8 mouse cellular contexts compared by ENCODE assay signal in the genomic region with DNA sequence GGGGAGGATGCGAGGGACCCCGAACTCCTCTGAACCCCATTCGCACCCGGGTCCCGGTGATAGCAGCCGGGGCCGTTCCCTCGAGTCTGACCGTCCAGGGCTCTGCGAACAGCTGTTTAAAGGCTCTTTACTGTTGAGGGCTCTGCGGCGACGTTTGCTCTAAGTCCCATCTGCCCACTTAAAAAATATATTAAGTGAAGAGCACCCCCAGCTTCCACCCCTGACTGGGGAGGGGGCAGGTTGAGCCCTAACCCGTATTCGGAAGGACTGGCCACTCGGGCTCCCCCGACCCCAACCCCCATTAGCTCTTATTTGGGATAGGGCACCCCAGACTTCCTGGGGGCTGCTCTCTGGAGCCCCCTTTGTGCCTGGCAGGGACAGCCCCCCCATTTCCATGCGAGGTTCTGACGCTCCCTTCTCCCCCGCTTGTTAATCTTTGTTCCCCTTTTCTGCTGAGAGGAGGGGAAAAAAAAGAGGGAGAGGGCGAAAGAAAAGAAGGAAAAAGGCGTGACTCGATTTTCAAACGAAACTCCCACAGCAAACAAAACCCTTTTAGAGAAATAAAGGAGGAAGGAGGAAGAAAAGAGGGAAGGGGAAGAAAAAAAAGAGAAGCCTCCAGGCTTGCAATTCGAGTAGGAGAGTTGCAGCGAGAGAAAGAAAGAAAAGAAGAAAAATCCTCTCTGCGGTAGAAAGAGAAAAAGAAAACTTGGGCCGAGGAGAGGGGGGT. TPM values are rescaled to one million over a fixed set of nuclear protein-coding genes. Genes with fewer than 3 reads are reported as not detected.
DNase-seq lines count a peak whose midpoint lies in the region; ATAC-seq and TF ChIP-seq lines count a peak whose summit lies in the region.

No protein-coding gene starts in this region.

- intact Hi-C loops in heart, postnatal 25 days (cut with DNase I) = loop anchor here (2.0 to 10.0 kb wide), 2 partner anchors 53 to 189 kb away; no protein-coding TSS in a partner anchor

- peak overlapping the region; percentile 95 for H3K4me2 ChIP-seq in heart, embryonic 11.5 days
- H3K4me2 ChIP-seq in liver, embryonic 11.5 days = peak overlapping the region; percentile 98

- under 1% methylated on average over 28 of the region's 28 CpGs for WGBS in heart, embryonic 11.5 days (ENCODE audit: insufficient replicate concordance)
- WGBS in liver, embryonic 11.5 days = under 1% methylated on average over 28 of the region's 28 CpGs
- 2% methylated on average over 28 of the region's 28 CpGs for WGBS in thymus, adult 2 months

- no peak for TF ChIP-seq CTCF in embryonic fibroblast, embryonic 13.5 days (IDR thresholded peaks at IDR 0.05; ENCODE audit: borderline replicate concordance, insufficient read depth, low read length)
- no peak for TF ChIP-seq CTCF in thymus, adult 2 months (IDR thresholded peaks at IDR 0.05; ENCODE audit: borderline replicate concordance, control insufficient read depth, extremely low read depth, insufficient read depth, low read length, poor library complexity)

- H3K4me1 ChIP-seq in heart, embryonic 11.5 days (ENCODE audit: control insufficient read depth, insufficient read depth, low read length) = peaks cover 29% of the 10 kb centered on the region; the same call in 1 of the 2 replicates
- H3K4me1 ChIP-seq in embryonic fibroblast, embryonic 13.5 days (ENCODE audit: control insufficient read depth, insufficient read depth, low read length) = peaks cover 10% of the 10 kb centered on the region; the same call in 1 of the 2 replicates
- H3K4me1 ChIP-seq in liver, embryonic 11.5 days (replicated peaks; ENCODE audit: control insufficient read depth, insufficient read depth, low read length) = peaks cover 21% of the 10 kb centered on the region
- peaks cover 22% of the 10 kb centered on the region for H3K4me1 ChIP-seq in thymus, adult 2 months (replicated peaks; ENCODE audit: control insufficient read depth, insufficient read depth, low read length)

- TF ChIP-seq POLR2A in embryonic fibroblast, embryonic 13.5 days (IDR thresholded peaks at IDR 0.05; ENCODE audit: low read depth, low read length) = no peak; the same call in 1 of the 2 replicates
- TF ChIP-seq POLR2A in thymus, adult 2 months (IDR thresholded peaks at IDR 0.05; ENCODE audit: control insufficient read depth, extremely low read depth, insufficient read depth, low read length, poor library complexity) = no peak

- DNase-seq in heart, postnatal 25 days (ENCODE audit: low spot score) = no peak
- peak; percentile 34 for DNase-seq in CD4-positive helper T cell, adult 2 months (ENCODE audit: low read depth, low spot score)
- no peak for DNase-seq in liver, embryonic 11.5 days (ENCODE audit: low spot score)
- peak; percentile 37 for DNase-seq in thymus, adult 2 months
- no peak for DNase-seq in lung, adult 18-20 months

- H3K9ac ChIP-seq in heart, embryonic 11.5 days (ENCODE audit: low read depth, low read length) = peak overlapping the region; percentile 97
- H3K9ac ChIP-seq in liver, embryonic 11.5 days (ENCODE audit: low read depth, low read length) = peak overlapping the region; percentile 93

- no peaks in the 10 kb centered on the region for H3K36me3 ChIP-seq in heart, embryonic 11.5 days (ENCODE audit: control insufficient read depth, insufficient read depth, low read length)
- no peaks in the 10 kb centered on the region for H3K36me3 ChIP-seq in liver, embryonic 11.5 days (ENCODE audit: control insufficient read depth, insufficient read depth, low read length)
- no peaks in the 10 kb centered on the region for H3K36me3 ChIP-seq in thymus, adult 2 months (ENCODE audit: control insufficient read depth, insufficient read depth, low read length)

- no peaks in the 10 kb centered on the region for H3K27me3 ChIP-seq in heart, embryonic 11.5 days (ENCODE audit: control insufficient read depth, insufficient read depth, low read length)
- H3K27me3 ChIP-seq in liver, embryonic 11.5 days (replicated peaks; ENCODE audit: control insufficient read depth, insufficient read depth, low read length) = no peaks in the 10 kb centered on the region
- H3K27me3 ChIP-seq in thymus, adult 2 months (ENCODE audit: control insufficient read depth, insufficient read depth, low read length) = no peaks in the 10 kb centered on the region

- peak; percentile 2; the same call in 1 of the 2 replicates for ATAC-seq in heart, embryonic 11.5 days (replicated peaks; ENCODE audit: insufficient number of reproducible peaks, low FRiP score, low TSS enrichment)
- ATAC-seq in liver, embryonic 11.5 days (replicated peaks; ENCODE audit: low FRiP score) = no peak; the same call in 1 of the 2 replicates
- no peak for ATAC-seq in erythroid progenitor cell, adult 5-6 weeks (replicated peaks; ENCODE audit: low FRiP score, poor library complexity, severe bottlenecking)

- peak overlapping the region; percentile 96 for H3K27ac ChIP-seq in heart, embryonic 11.5 days (ENCODE audit: low read depth, low read length)
- H3K27ac ChIP-seq in embryonic fibroblast, embryonic 13.5 days (ENCODE audit: insufficient read depth, low read length) = peak overlapping the region; percentile 91
- H3K27ac ChIP-seq in liver, embryonic 11.5 days (ENCODE audit: low read depth, low read length) = peak overlapping the region; percentile 95
- peak overlapping the region; percentile 14; the same call in 1 of the 2 replicates for H3K27ac ChIP-seq in thymus, adult 2 months (ENCODE audit: control insufficient read depth, insufficient read depth, low read length)

- H3K4me3 ChIP-seq in heart, embryonic 11.5 days (ENCODE audit: low read depth, low read length) = peak overlapping the region; percentile 89
- peak overlapping the region; percentile 60 for H3K4me3 ChIP-seq in embryonic fibroblast, embryonic 13.5 days (ENCODE audit: insufficient read depth, low read length)
- H3K4me3 ChIP-seq in liver, embryonic 11.5 days (ENCODE audit: low read depth, low read length) = peak overlapping the region; percentile 90
- peak overlapping the region; percentile 74 for H3K4me3 ChIP-seq in thymus, adult 2 months (ENCODE audit: control insufficient read depth, insufficient read depth, low read length)

- no peaks in the 10 kb centered on the region for H3K9me3 ChIP-seq in heart, embryonic 11.5 days (replicated peaks; ENCODE audit: control insufficient read depth, low read length)
- H3K9me3 ChIP-seq in liver, embryonic 11.5 days (ENCODE audit: control insufficient read depth, low read length) = no peaks in the 10 kb centered on the region

RNA-seq across cellular contexts. Expression of gene Zfp710, which starts 0.9 kb away (rescaled TPM):
- 11.2 and 11.8 TPM in 2 replicates for polyA plus RNA-seq in heart, embryonic 11.5 days (2014; fragmentation: Nextera tagmentation; extraction: Ambion mirVana)
- total RNA-seq in heart, postnatal 25 days (2021) = 10 to 100 TPM; 27.7 to 29.9 TPM
- polyA plus RNA-seq in embryonic fibroblast, embryonic 13.5 days (2011; ENCODE audit: insufficient read length, low read depth, missing spikeins) = 7.7 and 8.7 TPM in 2 replicates
- 10.8 and 11.8 TPM in 2 replicates for polyA plus RNA-seq in liver, embryonic 11.5 days (2014; fragmentation: Nextera tagmentation; extraction: Ambion mirVana)
- 62.1 and 63.1 TPM in 2 replicates for polyA plus RNA-seq in thymus, adult 2 months (2012; rRNA removed)
- 5.4 and 10.9 TPM in 2 replicates for total RNA-seq in erythroid progenitor cell, adult 5-6 weeks (2015; ENCODE audit: low replicate concordance)
- total RNA-seq in erythroid progenitor cell, adult 5-6 weeks (2017; ENCODE audit: low replicate concordance) = 2.4 and 3.6 TPM in 2 replicates

Comparison
In these comparisons a context has a peak if more than half of its experiments do, and no peak if none do; other contexts are left out.
1. H3K27ac ChIP-seq: peak in every context shown above with its lines; median percentile 96 in heart, embryonic 11.5 days; 95 in liver, embryonic 11.5 days; 91 in embryonic fibroblast, embryonic 13.5 days; 14 in thymus, adult 2 months.
2. DNase-seq: peak in CD4-positive helper T cell, adult 2 months (single experiment) and thymus, adult 2 months (single experiment); none in heart, postnatal 25 days (single experiment), liver, embryonic 11.5 days (single experiment) and lung, adult 18-20 months (0 of 2).
3. Peak in every context shown above with its lines, with median percentiles within 50 percentile points of each other: H3K4me3 ChIP-seq.